Mouse (Mus musculus) right cerebral cortex, adult 2 months (tissue): ENCODE results near the gene Etfa.

ENCODE experiments used
- DNase-seq, 2 experiments: peaks; one replicate each; pipeline ENCODE4 v3.0.0; 2021 to 2022; ENCODE audit warnings: low spot score in 2 of 2

The Etfa gene

DNA sequence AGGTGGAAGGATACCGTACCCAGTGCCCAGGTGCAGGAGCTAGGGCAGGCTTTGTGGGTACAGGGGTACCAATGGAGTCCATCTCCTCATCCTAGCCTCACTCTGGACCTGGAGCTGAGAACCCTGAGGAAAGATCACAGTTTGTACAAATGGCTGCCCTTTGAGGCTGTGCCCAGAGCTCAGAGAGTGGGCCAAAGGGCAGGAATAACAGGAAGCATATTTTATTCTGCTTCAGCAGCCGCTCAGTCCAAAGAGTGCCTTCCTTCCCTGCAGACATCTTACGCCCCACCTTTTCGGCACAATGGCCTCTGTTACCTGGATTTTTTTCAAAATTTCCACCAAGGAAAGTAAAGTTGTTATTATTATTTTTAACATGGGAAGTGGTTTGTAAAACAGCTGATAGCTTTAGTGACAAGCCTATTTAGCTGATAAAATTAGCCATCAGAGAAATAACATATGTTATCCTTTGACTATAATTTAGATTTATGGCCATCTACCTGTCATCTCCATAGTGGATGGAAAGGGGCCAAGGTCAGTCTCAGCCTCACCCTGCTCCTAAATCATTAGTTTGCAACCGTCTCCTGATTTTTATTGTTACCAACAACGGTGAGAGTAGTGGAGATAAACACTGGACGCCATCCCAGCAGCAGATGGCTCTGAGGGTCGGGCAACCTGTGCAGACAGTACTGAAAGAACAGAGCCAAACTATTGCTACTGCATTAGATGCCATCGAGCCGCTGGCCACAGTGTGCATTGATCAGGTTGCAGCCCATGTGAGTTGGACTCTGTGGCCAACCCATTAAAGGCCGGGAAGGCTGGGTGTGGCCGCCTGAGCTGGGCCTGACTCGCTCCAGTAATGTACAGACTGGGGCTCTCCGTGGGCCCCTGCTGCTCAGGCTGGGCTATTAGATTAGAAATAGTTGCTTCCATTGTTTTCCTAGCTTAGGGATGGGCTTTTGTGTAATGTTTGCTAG, 88.3 kb downstream of the Etfa start:
- no peak for DNase-seq

DNA sequence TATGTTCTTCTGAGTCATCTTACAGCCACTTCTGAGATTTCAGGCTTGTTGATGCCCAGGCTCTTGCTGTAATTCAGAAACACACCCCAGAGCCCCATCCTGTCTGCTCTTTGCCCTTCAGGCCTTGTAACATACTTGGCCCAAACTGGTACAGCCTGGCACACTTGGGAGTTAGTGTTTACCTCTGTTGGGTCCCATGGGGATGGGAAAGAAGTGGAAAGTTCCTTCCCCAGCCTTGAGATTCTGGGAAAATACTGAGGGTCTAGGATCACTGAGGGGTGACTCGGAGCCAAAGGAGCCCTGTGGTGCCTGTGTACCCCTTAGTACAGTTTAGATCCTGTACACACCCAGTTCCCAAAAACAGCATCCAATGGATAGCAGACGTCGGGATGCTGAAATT, 90.3 kb downstream of the Etfa start:
- DNase-seq: no peak

DNA sequence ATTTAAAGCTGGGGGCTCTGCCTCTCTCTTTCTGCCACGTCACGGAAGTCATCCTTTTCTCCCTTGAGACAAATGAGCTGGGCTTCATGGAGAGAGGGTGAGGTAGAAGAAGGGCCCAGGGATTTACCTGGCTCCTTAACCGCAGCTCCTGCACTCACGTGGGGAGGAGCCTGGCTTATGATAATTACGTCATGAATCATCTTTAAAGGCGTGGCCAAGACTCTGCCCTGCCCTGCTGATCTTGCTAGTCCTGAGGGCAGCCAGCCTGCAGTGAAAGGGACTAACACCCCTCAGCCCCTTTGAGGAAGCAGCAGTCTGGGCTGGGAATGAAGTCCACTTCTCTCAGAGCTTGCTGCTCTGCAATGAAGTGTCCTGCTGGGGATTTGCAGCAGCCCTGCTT, 100.9 kb downstream of the Etfa start:
- DNase-seq: no peak

DNA sequence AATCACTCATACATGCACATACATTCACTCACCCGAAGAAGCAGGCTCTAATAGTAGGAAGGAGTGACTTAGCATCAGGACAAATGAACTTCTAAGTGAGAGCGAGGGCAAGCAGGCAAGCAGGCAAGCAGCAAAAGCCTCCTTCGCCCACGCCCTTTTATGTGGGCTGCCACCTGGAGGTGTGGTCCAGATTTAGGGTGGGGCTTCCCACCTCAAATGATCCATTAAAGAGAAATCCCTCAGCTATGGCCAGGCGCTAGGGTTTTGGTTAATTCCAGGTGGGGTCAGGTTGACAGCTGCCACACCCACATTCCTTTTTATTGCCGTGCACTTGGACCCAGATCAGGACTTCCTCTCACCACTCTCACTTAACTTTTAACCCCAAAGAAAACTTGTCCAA, 101.6 kb downstream of the Etfa start:
- DNase-seq: no peak

DNA sequence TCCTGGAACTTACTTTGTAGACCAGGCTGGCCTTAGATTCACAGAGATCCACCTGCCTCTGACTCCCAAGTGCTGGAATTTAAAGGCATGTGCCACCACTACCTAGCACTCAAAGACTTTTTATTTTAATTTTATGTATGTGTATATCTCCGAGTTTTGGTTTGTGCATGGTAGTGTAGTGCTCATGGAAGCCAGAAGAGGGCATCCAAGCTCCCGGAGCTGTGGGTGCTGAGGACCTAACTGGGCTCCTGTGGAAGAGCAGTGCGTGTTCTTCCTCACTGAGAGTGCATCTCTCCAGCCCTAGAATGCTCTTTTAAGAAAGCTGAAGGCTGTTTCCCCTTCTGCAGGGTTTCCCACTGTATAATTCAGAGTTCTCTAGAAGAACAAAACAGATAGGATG, 102.2 kb downstream of the Etfa start:
- no peak for DNase-seq

DNA sequence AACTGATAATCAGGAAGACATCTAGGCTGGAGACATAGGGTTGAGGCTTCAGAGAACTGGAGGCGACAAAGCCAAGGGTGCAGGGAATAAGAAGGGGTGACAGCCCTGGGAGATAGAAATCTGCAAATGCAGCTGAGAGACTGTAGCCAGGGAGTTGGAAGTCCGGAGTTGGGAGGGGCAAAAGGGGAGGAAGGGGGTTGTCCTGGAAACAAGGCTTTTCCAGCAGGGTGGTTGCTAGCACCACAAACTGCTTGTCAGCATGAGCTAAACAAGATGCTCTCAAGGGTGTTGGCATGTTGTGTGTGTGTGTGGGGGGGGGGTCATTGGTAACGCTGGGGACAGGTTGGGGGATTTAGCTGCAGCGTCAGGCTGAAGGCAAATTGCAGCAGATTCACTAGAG, 103.2 kb downstream of the Etfa start:
- DNase-seq: no peak

DNA sequence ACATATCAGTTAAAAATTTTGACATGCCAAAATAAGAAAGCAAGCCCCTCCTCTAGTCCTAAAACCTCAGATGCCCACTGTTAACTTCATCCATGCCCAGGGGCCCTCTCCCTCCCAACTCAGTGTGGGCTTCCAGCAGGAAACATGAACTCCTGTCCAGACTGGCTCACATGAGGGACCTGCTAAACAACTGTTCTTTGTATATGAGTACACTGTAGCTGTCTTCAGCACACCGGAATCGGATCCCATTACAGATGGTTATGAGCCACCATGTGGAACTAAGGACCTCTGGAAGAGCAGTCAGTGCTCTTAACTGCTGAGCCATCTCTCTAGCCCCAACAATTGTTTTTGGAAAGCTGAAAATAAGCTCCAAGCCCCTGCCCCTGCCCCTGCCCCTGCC, 105.3 kb downstream of the Etfa start:
- no peak for DNase-seq

DNA sequence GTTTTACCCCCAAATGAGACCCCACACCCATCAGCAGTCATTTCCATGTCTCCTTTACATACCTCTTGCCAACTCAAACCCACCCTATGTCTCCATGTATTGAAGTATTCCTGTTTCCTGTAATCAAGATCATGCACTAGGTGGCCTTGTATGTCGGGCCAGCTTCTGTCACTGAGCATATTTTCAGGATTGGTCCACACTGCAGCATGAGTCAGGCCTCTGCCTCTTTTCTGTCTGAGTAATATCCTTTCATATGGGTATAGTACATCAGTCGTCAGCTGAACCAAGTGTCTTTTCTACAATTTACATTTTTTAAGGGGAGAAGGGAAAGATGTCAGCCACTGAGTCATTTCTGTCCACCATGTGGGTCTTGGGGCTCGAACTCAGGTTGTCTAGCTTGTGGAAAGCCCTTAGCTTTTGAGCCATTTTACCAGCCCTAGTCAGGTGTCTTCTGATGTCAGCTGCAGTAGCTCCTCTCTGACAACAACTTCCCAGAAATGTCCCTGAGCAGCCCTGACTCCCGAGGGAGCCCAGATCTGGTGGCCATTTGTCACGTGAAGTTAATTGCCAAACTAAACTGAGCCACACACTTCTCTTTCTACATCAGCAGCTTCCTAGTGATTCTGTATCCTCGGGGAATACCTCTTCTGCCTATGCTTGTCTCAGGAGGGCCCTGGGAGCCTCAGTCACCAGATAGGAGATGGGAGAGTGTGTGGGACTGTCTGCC, 106.9 kb downstream of the Etfa start:
- no peak for DNase-seq
